Mouse (Mus musculus) urinary bladder, adult 2 months (tissue): Measurements from ENCODE around the gene Ybx1. TPM values are rescaled to one million over a fixed set of nuclear protein-coding genes. Genes with fewer than 3 reads are reported as not detected.
"Not testable (repeated sequence)": the region's sequence is repeated elsewhere in the genome, so short reads cannot be mapped to it uniquely, and the experiment has no call there.

Experiments used
- DNase-seq: peaks from one replicate; pipeline ENCODE4 v3.0.0; 2022; ENCODE audit warnings: low spot score
- polyA plus RNA-seq: library from polyadenylated mRNA; depleted of rRNA; stranded (reverse); fragments of >200 nt; gene quantifications from 2 replicates; pipeline ENCODE4 v1.2.3, GENCODE M21; 2012; rRNA removed

Gene Ybx1
- 312 and 444 TPM in 2 replicates for polyA plus RNA-seq

DNA sequence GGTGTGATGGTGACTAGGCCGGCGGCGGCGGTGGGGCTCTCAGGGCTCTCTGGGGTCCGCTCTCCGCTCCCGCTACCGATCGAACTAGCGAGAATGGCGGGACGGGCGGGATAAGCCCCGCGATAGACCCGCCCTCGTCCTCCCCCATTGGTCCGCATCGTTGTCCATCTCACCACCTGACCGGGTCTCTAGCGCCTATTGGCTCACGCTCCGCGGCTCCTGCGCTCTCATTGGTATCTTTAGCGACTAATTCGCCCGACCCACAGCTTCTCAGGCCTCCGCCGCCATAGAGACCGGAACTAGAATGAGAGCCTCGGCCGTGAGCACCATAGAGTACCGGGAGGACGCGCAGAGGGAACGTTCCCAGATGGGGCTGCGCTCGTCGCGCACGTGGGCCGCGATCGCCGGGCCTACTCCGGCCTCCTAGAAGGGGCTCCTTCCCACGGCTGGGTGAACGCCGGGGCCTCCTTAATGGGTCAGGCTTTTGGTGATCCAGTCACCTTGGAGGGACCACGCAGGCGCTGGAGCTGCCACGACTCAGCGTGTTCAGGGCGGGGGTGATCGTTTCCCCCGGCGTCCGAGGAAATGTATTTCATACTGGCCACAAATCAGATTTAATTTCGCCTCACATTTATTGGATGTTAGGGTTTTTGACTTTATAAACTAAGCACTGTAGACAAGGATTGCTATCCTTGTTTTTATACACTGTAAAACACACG lies at the start of gene Ybx1:
Gene Ybx1 (minus strand): TSS at position 190 of the 719 bp plus-strand sequence.
- peak; percentile 99 for DNase-seq

- DNase-seq, result no peak
Observed at GRCm38 (mm10) chr4:119338861-119339361, 44.5 kb upstream of the Ybx1 start.

- no peak for DNase-seq
Observed at GRCm38 (mm10) chr4:119338422-119338821, 44.0 kb upstream of the Ybx1 start.

- DNase-seq, result no peak
Observed at GRCm38 (mm10) chr4:119333487-119333886, 39.1 kb upstream of the Ybx1 start.

- DNase-seq, result no peak
Observed at GRCm38 (mm10) chr4:119320896-119321550, 26.6 kb upstream of the Ybx1 start.

GRCm38 (mm10) chr4:119320131-119320830 lies 25.9 kb upstream of the Ybx1 start, which contains the start of gene Ppih:
Gene Ppih (minus strand): TSS chr4:119320546.
- DNase-seq, result peak; percentile 89

DNA sequence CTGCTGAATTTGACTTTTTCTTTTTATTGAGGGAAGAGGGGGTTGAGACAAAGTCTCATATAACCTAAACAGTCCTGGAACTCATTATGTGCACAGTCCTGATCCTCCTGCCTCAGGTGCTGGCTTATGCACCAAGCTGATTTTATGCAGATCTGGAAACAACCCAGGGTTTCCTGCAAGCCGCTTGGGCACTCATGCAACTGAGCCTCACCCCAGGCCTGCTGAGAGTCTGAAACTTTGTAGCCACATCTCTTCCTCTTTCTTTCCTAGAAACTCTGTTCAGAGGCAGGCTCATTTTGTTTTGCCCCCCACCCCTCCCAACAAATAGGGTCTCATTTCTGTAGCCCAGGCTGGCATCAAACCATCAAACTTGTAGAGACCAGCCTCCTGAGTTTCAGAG lies 19.4 kb upstream of the Ybx1 start:
- no peak for DNase-seq

DNA sequence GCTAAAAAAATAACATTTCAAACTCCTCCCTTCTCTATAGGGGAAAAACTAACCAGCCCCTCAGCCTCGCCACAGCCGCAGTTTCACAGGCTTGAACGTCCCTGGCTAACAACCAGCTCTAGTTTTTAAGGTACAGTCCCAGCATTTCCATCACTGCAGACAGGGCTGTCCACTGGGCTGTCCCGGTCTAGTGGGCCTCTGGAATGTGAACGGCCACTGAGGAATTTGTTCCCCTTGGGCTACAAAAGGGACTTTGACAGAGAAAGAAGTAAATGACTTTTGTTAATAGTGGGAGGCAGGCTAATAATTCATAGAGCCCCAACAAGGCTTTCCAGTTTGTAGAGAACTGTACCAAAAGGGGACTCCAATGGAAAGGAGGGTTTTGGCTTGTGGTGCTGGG lies 11.0 kb upstream of the Ybx1 start:
- DNase-seq, result no peak

GRCm38 (mm10) chr4:119303291-119303690 lies 8.9 kb upstream of the Ybx1 start:
- DNase-seq, result no peak

GRCm38 (mm10) chr4:119301777-119302176 lies 7.4 kb upstream of the Ybx1 start:
- no peak for DNase-seq

DNA sequence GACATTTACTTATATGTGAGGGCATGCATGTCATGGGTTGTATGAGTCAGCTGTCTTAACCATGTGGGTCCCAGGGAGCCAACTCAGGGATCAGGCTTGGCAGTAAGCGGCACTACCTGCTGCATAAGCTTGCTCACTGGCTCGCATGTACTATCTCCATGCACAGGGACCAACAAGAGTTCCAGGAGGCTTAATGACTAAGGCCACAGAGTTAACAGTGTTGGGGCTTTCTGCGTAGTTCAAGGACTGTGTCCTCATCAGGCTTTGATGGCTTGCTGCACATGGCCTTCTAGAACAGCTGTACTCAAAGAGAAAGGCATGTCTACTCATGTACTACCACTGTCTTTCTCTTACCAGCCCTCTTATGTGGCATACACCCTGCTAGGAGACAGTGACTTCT lies 6.4 kb upstream of the Ybx1 start:
- no peak for DNase-seq

- DNase-seq, result no peak
Observed at GRCm38 (mm10) chr4:119297361-119297760, 3.0 kb upstream of the Ybx1 start.

DNA sequence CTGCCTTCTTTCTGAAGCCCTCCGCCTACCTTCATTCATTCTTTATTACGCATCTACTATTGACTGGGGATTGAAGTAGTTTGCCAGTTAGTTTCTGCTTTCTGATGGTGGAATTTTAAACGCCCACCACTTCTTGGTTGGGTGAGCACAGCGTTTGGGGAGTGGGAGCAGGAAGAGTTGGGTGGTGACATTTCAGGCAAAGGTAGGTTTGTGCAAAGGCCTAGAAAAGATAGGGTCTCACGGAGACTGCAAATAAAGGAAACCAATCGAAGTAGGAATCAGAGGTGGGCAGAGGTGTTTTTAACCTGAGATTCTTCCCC lies 690 bp upstream of the Ybx1 start:
- DNase-seq, result no peak

GRCm38 (mm10) chr4:119293574-119294258 lies 688 bp downstream of the Ybx1 start:
- peak; percentile 24 for DNase-seq

DNA sequence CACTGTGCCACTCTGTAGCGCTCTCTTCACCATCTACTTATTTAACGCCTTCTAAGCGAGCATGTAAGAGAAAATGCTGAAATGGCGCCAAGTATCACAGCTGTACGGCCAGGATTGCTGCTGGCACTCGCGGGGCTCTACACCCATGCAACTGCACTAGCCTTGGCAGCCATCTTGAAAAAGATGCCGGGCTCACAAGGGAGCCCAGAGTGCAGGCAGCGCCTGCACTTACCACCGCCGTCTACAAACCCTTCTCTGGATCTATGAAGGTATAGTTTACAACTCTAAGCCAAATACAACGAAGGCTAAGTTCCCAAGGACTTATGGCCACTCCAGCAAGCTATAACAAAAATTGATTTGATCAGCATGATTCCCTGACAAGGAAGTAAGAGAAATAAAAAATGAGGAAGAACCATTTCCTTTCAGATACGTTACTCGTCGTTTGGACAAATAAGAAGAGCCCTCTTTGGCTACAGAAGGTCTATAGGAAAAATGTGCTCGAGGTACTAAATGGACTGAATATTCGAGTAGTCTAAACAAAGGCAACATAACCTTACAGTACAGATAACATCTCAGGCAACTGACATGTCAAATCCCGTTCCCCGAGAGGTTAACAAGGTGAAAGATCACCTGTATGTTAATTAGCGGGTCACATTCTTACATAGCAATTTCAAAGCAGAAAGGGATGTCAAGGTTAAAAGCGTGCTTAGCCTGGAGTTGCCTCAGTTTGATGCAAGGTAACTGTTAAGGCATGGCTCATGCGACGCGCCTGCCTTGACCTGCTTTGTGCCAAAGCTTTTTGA lies 1.4 kb downstream of the Ybx1 start:
- DNase-seq, result peak; percentile 27

DNA sequence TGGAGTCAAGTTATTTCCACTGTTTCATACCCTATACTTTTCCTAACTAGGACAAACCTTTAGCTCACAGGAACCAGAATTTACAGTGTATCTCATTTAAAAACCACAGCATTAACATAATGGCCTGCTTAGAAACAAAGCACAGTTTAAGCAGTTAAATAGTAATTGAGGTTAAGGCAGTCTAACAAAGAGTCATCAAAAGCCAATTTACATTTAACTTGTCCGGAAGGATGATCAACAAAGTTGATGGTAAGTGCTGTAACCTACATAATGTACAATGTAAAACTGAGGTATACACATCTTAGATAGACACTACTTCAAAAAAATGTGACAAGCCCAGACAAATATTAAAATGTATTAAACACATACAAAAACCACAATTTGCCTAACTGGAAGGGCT lies 2.5 kb downstream of the Ybx1 start:
- DNase-seq, result no peak

- no peak for DNase-seq
Observed at GRCm38 (mm10) chr4:119285336-119285735, 9.1 kb downstream of the Ybx1 start.

GRCm38 (mm10) chr4:119284861-119285260 lies 9.5 kb downstream of the Ybx1 start:
- no peak for DNase-seq

DNA sequence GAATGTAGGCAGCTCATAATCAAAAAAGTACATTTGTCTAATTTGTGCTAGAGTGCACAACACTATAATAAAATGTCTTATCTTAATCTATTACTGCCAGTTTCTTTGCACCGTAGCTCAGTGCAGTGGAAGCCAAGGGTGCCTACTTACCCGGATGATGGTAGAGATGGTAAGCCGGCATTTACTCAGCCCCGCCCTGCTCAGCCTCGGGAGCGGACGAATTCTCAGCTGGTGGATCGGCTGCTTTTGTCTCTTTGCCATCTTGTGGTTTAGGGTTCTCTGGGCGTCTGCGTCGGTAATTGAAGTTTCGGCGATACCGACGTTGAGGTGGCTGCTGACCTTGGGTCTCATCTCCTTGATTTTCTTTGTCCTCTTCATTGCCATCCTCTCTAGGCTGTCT lies 15.6 kb downstream of the Ybx1 start:
- DNase-seq, result not testable (repeated sequence)

DNA sequence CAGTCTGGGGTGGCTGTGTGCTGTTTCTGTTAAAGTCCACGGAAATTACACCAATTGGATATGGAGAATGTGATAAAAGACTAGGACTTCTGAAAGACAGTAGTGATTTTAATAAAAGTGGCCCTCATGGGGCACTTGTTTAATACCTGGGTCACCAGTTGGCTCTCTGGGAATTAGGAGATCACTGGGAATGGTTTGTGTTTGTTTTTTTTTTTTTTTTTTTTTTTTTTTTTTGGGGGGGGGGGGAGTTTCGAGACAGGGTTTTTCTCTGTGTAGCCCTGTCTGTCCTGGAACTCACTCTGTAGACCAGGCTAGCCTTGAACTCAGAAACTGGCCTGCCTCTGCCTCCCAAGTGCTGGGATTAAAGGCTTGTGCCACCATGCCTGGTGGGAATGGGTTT lies 18.7 kb downstream of the Ybx1 start:
- no peak for DNase-seq

DNA sequence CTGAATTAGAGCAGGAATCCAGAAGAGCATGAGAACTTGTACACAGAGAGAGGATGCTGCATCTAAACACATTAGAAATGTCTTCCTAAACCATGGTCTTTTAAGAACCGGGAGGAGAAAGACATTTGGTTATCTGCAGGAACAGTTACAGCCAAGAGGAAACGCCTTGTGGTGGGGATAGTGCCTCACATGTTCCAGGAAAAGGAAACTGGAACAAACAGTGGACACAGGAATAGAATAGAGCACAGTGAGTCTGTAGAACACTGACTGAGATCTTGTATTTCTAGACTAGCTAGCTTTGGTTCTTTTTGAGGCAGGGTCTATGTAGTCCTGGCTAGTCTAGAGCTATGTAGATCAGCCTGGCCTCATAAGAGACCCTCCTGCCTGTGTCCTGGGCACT lies 19.2 kb downstream of the Ybx1 start:
- no peak for DNase-seq
